Mouse (Mus musculus): ENCODE data around the gene Dclk1.

The Dclk1 gene

DNA sequence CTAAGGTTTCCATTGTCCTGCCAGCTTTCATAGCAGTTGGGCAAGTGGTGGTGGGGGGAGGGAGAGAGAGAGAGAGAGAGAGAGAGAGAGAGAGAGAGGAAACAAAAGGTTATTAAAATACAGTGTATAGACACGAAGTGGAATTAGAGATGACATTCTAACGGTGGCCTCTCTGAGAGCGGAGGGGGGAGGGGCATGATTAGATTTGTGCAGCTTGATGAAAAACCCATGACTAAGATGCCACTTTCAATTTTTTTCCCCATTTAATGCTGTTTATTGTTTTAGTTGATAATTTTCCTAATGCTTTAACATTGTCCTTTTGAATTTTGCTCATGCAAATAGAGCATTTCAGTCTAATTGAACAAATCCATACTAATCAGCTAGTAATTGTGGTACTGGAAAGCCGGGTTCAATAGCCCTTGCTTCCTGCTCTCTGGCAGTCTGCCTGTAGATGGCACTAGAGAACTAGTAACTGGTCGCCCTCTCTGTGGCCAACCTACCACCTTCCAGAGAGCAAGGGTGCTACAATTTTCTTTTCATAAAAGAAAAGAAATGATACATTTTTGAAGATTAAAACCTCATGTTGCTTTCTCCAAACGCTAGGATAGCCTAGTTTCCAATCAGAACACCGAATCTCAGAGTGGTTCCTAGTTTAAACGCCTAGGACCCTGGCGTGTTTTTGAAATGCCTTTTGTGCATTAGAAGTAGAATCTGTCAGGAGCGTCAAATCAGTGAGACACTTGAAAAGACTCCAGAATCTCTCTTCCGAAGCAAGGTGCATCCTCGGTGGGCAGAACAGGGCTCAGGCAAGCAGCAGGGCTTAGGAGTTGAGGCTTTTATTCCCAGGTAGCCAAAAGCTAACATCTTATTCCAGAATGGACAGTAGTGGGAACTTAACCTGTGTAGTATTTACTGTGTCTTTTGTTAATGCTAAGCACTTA lies 278.3 kb downstream of the Dclk1 start:
- peak; percentile 70 for DNase-seq

GRCm38 (mm10) chr3:55521776-55522175 lies 279.6 kb downstream of the Dclk1 start:
- peak; percentile 34 for DNase-seq

- DNase-seq, result no peak
These were observed 281.1 kb downstream of the Dclk1 start for GRCm38 (mm10) chr3:55523224-55523623.

DNA sequence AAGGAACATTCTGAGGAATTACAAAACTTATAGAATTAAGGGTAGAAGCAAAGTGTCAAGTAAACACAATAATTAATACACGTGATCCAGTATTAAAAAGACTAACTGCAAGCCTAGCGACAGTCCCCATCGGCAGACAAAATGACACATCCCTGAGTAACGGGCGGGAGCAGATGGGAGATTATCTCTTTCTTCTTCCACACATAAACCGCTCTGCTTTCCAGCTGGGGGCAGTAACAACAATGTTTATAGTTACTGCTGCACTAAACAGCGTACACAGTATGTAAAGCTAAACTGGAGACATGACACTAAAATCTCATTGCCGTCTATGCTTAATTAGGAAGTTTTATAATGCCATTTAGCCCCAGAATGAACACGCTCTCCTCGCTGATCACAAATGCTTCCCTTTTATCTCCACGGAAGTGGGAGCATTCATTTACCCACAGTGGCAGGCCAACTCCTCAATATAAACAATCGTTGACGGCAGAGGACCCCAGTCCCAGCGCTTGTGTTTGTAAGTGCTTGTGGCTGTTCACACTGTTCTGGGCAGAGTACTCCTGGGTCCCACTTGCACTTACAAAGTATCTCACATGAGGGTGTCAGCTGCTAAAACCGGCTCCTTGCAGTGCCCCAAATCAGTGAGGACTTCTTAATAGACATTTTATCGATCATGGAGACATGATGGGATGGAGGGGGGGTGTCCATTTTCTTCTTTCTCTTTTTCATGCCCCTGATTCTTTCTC lies 281.7 kb downstream of the Dclk1 start:
- DNase-seq, result no peak

DNA sequence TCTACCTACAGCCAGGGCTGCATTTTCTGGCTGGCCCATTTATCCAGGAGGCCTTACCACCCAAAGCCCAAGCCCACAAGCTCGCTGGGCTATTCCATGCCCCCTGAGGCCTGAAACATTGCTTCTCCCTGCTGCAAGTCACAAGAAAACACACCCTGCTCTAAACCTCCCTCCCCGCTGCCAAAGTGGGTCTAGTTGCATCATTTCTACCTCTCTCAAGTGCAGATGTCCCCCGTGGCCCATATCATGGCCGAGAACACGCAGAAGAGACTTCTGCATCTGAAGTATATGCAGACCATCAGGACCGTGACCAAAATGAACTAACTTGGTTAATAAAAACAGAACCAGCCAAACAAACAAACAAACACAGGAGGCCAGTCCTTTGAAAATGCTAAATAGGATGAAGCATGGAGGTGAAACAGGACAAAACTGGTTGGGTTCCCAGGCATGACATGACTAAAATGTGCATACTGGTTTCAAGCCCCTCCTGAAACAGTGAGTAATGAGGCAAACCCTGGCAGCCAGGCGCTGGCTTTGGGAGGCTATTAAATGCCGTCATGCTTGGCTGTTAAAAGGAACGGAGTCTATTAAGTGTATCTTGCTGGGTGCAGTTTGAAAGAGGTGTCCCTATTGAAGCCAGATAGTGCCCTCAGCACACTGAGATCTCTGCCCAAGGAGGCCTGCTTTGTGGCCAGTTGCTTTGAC lies 282.5 kb downstream of the Dclk1 start:
- no peak for DNase-seq

DNA sequence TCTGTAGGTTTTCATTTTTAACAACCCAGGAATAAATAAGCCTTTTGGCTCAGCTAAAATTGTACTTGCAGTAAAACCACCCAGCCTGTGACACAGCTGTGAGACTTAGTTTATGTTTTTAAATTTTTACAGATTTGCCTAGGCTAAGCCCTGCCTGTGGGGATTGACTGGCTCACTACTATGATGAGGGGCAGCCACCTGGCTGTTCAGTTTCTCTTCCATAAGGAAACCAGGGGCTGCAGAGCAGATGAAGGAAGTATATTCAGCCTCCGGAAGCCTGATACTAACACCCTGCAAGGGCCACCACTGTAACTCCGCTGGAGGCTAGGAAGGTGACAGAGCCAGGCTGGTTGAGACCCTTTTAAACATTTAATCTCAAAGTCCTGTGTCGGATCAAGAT lies 284.3 kb downstream of the Dclk1 start:
- no peak for DNase-seq

DNA sequence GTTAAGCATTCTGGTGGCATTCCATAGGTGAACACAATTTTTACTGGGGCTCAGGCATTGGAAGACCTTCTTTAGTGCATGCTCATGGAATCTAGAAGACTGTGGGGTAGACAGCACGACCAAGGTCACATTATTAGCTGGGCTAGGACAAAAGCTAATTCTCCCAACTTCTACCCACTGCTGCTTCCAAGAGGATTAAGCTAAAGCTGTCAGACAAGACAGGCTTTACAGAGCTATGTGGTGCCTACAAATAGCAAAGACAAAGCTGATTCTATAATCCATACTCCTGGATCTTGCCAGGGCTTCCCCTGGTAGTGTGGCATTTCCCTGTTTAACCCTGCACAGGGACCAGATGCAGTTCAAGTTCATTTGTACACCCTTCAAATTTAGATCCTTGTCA lies 285.4 kb downstream of the Dclk1 start:
- DNase-seq, result no peak

DNA sequence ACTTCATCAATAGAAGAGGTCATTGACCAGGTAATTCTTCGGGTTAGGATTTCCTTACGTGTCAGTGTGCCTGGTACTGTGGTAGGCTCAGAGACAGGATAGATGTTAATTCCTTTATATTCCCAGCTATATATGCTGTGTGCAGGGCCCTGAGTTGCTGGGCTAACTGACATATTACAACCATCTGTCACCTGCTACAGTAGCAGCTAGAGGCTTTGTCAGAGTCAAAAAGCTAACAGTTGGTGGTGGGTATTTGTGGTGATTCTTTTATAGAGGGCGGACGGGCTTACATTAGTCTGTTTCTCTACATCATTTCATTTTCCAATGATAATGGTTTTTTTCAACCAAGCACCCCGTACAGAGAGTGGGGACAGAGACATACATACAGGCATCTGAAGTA lies 285.8 kb downstream of the Dclk1 start:
- no peak for DNase-seq

- DNase-seq, result no peak
These were observed 287.2 kb downstream of the Dclk1 start for GRCm38 (mm10) chr3:55529414-55529813.

GRCm38 (mm10) chr3:55531204-55532044 lies 289.3 kb downstream of the Dclk1 start:
- DNase-seq, result no peak

- DNase-seq, result no peak
These were observed 290.2 kb downstream of the Dclk1 start for GRCm38 (mm10) chr3:55532175-55532973.

GRCm38 (mm10) chr3:55535591-55536200 lies 293.5 kb downstream of the Dclk1 start:
- no peak for DNase-seq

GRCm38 (mm10) chr3:55536901-55537300 lies 294.7 kb downstream of the Dclk1 start:
- DNase-seq, result no peak

DNA sequence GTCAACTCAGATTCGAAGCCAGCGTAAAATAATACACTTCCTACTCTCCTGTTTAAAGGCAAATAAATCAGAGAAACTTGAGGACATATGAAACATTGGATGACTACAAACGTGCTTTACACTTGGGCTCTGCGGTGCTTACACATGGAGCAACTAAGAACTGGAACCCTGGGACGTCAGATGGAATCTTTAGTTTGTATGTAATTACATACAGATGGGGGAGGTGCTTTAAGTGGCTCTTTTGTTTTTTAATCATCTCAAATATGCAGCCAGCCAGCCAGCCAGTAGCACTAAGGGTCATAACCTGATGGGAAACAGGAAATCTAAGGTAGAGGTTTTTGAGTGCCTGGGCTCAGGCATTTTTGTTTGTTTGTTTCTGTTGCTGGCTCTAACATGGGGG lies 295.6 kb downstream of the Dclk1 start:
- DNase-seq, result no peak

GRCm38 (mm10) chr3:55539400-55539799 lies 297.2 kb downstream of the Dclk1 start:
- no peak for DNase-seq

GRCm38 (mm10) chr3:55539811-55540293 lies 297.7 kb downstream of the Dclk1 start:
- peak; percentile 41 for DNase-seq

DNA sequence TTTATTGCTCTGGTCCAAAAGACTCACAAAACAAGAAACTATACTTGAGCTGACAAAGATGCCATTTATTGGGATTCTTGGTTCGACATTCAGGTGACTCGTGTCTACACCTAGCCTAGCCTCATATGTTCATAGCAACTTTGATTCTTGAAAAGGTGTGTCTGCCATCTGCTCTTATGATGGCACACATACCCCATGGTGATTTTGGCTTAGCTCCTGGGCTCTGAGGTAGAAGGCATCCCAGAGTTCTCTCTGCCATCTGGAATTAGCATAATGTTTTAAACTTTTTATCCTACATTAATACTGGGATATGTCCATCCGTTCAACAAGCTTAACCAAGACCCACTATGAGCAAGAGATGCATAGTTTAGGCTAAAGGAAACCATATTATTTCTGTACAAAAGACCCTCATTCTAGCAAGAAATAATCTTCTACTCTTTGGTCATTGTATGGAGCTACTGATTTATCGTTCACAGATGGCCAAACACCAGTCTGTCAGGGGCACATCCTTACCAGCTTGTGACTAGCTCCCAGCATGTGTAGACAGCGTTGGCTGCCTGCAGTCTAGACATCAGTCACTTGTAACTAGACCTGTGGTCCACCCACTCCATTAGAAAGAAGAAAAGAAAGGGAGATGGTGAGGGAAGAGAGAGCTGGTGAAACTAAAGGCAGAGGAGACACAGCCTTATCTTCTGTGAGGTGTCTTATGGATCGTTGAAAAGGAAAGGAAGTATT lies 298.4 kb downstream of the Dclk1 start:
- DNase-seq, result no peak

GRCm38 (mm10) chr3:55541799-55542198 lies 299.6 kb downstream of the Dclk1 start:
- no peak for DNase-seq

GRCm38 (mm10) chr3:55542310-55542709 lies 300.1 kb downstream of the Dclk1 start:
- peak; percentile 63 for DNase-seq

GRCm38 (mm10) chr3:55542947-55543346 lies 300.8 kb downstream of the Dclk1 start:
- DNase-seq, result no peak
